ENCODE assay signal across 14 mouse cellular contexts in genomic region chr11:102363623-102364022, GRCm38 (mm10). TPM values are rescaled to one million over a fixed set of nuclear protein-coding genes. Genes with fewer than 3 reads are reported as not detected.
DNase-seq lines count a peak whose midpoint lies in the region; ATAC-seq and TF ChIP-seq lines count a peak whose summit lies in the region.
"Had no signal": no experiment of that assay in that cellular context is flagged by ENCODE, and none has a peak within 500 bp of the region (broad histone marks: within the 10 kb centered on the region; RNA-seq: fewer than 3 reads in every experiment).

No protein-coding gene starts in this region.

- no peaks in the 10 kb centered on the region for H3K4me1 ChIP-seq in limb, embryonic 13.5 days
- peaks cover 6% of the 10 kb centered on the region; the same call in 1 of the 2 replicates for H3K4me1 ChIP-seq in limb, embryonic 10.5 days
- peaks cover 28% of the 10 kb centered on the region for H3K4me1 ChIP-seq in liver, embryonic 11.5 days (replicated peaks; ENCODE audit: control insufficient read depth, insufficient read depth, low read length)
- H3K4me1 ChIP-seq: forebrain, embryonic 12.5 days had no signal

- no peaks in the 10 kb centered on the region for H3K9me3 ChIP-seq in limb, embryonic 13.5 days
- no peaks in the 10 kb centered on the region for H3K9me3 ChIP-seq in limb, embryonic 10.5 days (replicated peaks)
- no peaks in the 10 kb centered on the region for H3K9me3 ChIP-seq in liver, embryonic 11.5 days (ENCODE audit: control insufficient read depth, low read length)
- H3K9me3 ChIP-seq: forebrain, embryonic 12.5 days; heart, embryonic 15.5 days; neural tube, embryonic 12.5 days had no signal

- no peak overlapping the region for H3K9ac ChIP-seq in limb, embryonic 13.5 days
- peak overlapping the region; percentile 84 for H3K9ac ChIP-seq in liver, embryonic 11.5 days (ENCODE audit: low read depth, low read length)
- H3K9ac ChIP-seq: forebrain, embryonic 12.5 days; heart, embryonic 15.5 days; neural tube, embryonic 12.5 days had no signal

- no peak overlapping the region for H3K4me2 ChIP-seq in limb, embryonic 13.5 days (replicated peaks)
- H3K4me2 ChIP-seq in liver, embryonic 11.5 days, result peak overlapping the region; percentile 71
- H3K4me2 ChIP-seq: forebrain, embryonic 12.5 days; heart, embryonic 15.5 days; neural tube, embryonic 12.5 days had no signal

- intact Hi-C loops in left cerebral cortex, adult 2 months (cut with DNase I), result loop anchor here (10.0 kb wide), 1 partner anchor 239 kb away; no protein-coding TSS in a partner anchor

- TF ChIP-seq CTCF in left cerebral cortex, adult 2 months (IDR thresholded peaks at IDR 0.05), result no peak

- 65% methylated on average over 2 of the region's 2 CpGs for WGBS in limb, embryonic 13.5 days
- 41% methylated on average over 2 of the region's 2 CpGs for WGBS in limb, embryonic 10.5 days
- WGBS in liver, embryonic 11.5 days, result 9% methylated on average over 2 of the region's 2 CpGs

- ATAC-seq in limb, embryonic 13.5 days (ENCODE audit: low FRiP score, low read depth), result peak; percentile 39; the same call in 1 of the 2 replicates
- peak; percentile 87 for ATAC-seq in liver, embryonic 11.5 days (replicated peaks; ENCODE audit: low FRiP score)

- no peaks in the 10 kb centered on the region for H3K27me3 ChIP-seq in limb, embryonic 13.5 days
- 0 out of 2 replicates have a peak, but pooled peaks cover 7% of the 10 kb centered on the region for H3K27me3 ChIP-seq in limb, embryonic 10.5 days (ENCODE audit: low read depth, poor library complexity, severe bottlenecking)
- peaks cover 45% of the 10 kb centered on the region for H3K27me3 ChIP-seq in liver, embryonic 11.5 days (replicated peaks; ENCODE audit: control insufficient read depth, insufficient read depth, low read length)
- H3K27me3 ChIP-seq: forebrain, embryonic 12.5 days; neural tube, embryonic 12.5 days had no signal

- DNase-seq in limb, embryonic 10.5 days (ENCODE audit: low spot score), result no peak
- peak; percentile 96 for DNase-seq in c-Kit-positive CD71-positive TER-119-positive erythroid progenitor cells, embryonic 14.5 days (ENCODE audit: low spot score)
- DNase-seq in liver, embryonic 11.5 days (ENCODE audit: low spot score), result peak; percentile 67
- peak; percentile 71 to 83 for DNase-seq in spleen, postnatal 36 days (ENCODE audit: low spot score in 2 of 2)
- no peak for DNase-seq in left cerebral cortex, adult 2 months (ENCODE audit: extremely low spot score in 1 of 2, low spot score in 2 of 2)
- DNase-seq in layer of hippocampus, adult 18-20 months (ENCODE audit: low spot score in 2 of 2), result no peak
- DNase-seq in layer of hippocampus, postnatal 14 days (ENCODE audit: low spot score in 2 of 2), result no peak
- DNase-seq: kidney, adult 18-20 months; thymus, postnatal 25 days had no signal

- H3K4me3 ChIP-seq in limb, embryonic 13.5 days, result no peak overlapping the region
- H3K4me3 ChIP-seq in limb, embryonic 10.5 days, result no peak overlapping the region
- H3K4me3 ChIP-seq in liver, embryonic 11.5 days (ENCODE audit: low read depth, low read length), result peak overlapping the region; percentile 63
- no peak overlapping the region for H3K4me3 ChIP-seq in left cerebral cortex, adult 2 months
- H3K4me3 ChIP-seq: forebrain, embryonic 12.5 days; heart, embryonic 15.5 days; neural tube, embryonic 12.5 days had no signal

- no peak overlapping the region for H3K27ac ChIP-seq in limb, embryonic 13.5 days
- no peak overlapping the region for H3K27ac ChIP-seq in limb, embryonic 10.5 days
- H3K27ac ChIP-seq in liver, embryonic 11.5 days (ENCODE audit: low read depth, low read length), result peak overlapping the region; percentile 88
- no peak overlapping the region for H3K27ac ChIP-seq in left cerebral cortex, adult 2 months
- H3K27ac ChIP-seq: forebrain, embryonic 12.5 days; heart, embryonic 15.5 days; macrophage; neural tube, embryonic 12.5 days had no signal

- no peaks in the 10 kb centered on the region for H3K36me3 ChIP-seq in limb, embryonic 13.5 days
- no peaks in the 10 kb centered on the region for H3K36me3 ChIP-seq in limb, embryonic 10.5 days
- peaks cover 4% of the 10 kb centered on the region for H3K36me3 ChIP-seq in liver, embryonic 11.5 days (ENCODE audit: control insufficient read depth, insufficient read depth, low read length)
- H3K36me3 ChIP-seq: forebrain, embryonic 12.5 days; heart, embryonic 15.5 days; neural tube, embryonic 12.5 days had no signal

RNA-seq across cellular contexts. Expression of gene Slc4a1, which starts 2.4 kb away (rescaled TPM):
- polyA plus RNA-seq in limb, embryonic 13.5 days (2015; fragmentation: Nextera tagmentation; extraction: Ambion mirVana), result 7.2 and 11.7 TPM in 2 replicates
- 34.5 and 37.2 TPM in 2 replicates for polyA plus RNA-seq in limb, embryonic 10.5 days (2016; fragmentation: Nextera tagmentation; extraction: Ambion mirVana)
- 191 and 229 TPM in 2 replicates for polyA plus RNA-seq in liver, embryonic 11.5 days (2014; fragmentation: Nextera tagmentation; extraction: Ambion mirVana)
- under 1 TPM; 0.16 to 0.43 TPM for total RNA-seq in left cerebral cortex, adult 2 months (2021)
- under 1 TPM; 0.30 to 0.41 TPM for total RNA-seq in layer of hippocampus, adult 18-20 months (2021)
- total RNA-seq in layer of hippocampus, postnatal 14 days (2021), result under 1 TPM; 0.50 to 0.60 TPM
- polyA plus RNA-seq: macrophage had no signal

RNA-seq across cellular contexts. Expression of gene Rundc3a, which starts 29.6 kb away (rescaled TPM):
- 1.3 and 1.4 TPM in 2 replicates for polyA plus RNA-seq in limb, embryonic 13.5 days (2015; fragmentation: Nextera tagmentation; extraction: Ambion mirVana)
- 1.2 and 1.3 TPM in 2 replicates for polyA plus RNA-seq in limb, embryonic 10.5 days (2016; fragmentation: Nextera tagmentation; extraction: Ambion mirVana)
- polyA plus RNA-seq in liver, embryonic 11.5 days (2014; fragmentation: Nextera tagmentation; extraction: Ambion mirVana), result 1.8 and 2.6 TPM in 2 replicates
- 100 to 1,000 TPM; 505 to 522 TPM for total RNA-seq in left cerebral cortex, adult 2 months (2021)
- total RNA-seq in layer of hippocampus, adult 18-20 months (2021), result 100 to 1,000 TPM; 489 to 499 TPM
- 100 to 1,000 TPM; 413 to 422 TPM for total RNA-seq in layer of hippocampus, postnatal 14 days (2021)

RNA-seq across cellular contexts. Expression of gene Ubtf, which starts 44.1 kb away (rescaled TPM):
- polyA plus RNA-seq in limb, embryonic 13.5 days (2015; fragmentation: Nextera tagmentation; extraction: Ambion mirVana), result 83.9 and 85.9 TPM in 2 replicates
- 102 and 108 TPM in 2 replicates for polyA plus RNA-seq in limb, embryonic 10.5 days (2016; fragmentation: Nextera tagmentation; extraction: Ambion mirVana)
- 104 and 108 TPM in 2 replicates for polyA plus RNA-seq in liver, embryonic 11.5 days (2014; fragmentation: Nextera tagmentation; extraction: Ambion mirVana)
- 100 to 1,000 TPM; 131 to 141 TPM for total RNA-seq in left cerebral cortex, adult 2 months (2021)
- 100 to 1,000 TPM; 131 to 135 TPM for total RNA-seq in layer of hippocampus, adult 18-20 months (2021)
- total RNA-seq in layer of hippocampus, postnatal 14 days (2021), result 100 to 1,000 TPM; 120 to 121 TPM

RNA-seq across cellular contexts. Expression of gene Slc25a39, which starts 44.1 kb away (rescaled TPM):
- 173 and 180 TPM in 2 replicates for polyA plus RNA-seq in limb, embryonic 13.5 days (2015; fragmentation: Nextera tagmentation; extraction: Ambion mirVana)
- 209 and 242 TPM in 2 replicates for polyA plus RNA-seq in limb, embryonic 10.5 days (2016; fragmentation: Nextera tagmentation; extraction: Ambion mirVana)
- 282 and 283 TPM in 2 replicates for polyA plus RNA-seq in liver, embryonic 11.5 days (2014; fragmentation: Nextera tagmentation; extraction: Ambion mirVana)
- 10 to 100 TPM; 65.7 to 68.6 TPM for total RNA-seq in left cerebral cortex, adult 2 months (2021)
- total RNA-seq in layer of hippocampus, adult 18-20 months (2021), result 10 to 100 TPM; 62.9 to 64.5 TPM
- total RNA-seq in layer of hippocampus, postnatal 14 days (2021), result 10 to 100 TPM; 75.6 to 81.8 TPM

Comparison
In these comparisons a context has a peak if more than half of its experiments do, and no peak if none do; other contexts are left out.
1. DNase-seq: peak in c-Kit-positive CD71-positive TER-119-positive erythroid progenitor cells, embryonic 14.5 days (single experiment), liver, embryonic 11.5 days (single experiment) and spleen, postnatal 36 days (2 of 2); none in limb, embryonic 10.5 days (single experiment), left cerebral cortex, adult 2 months (0 of 2), layer of hippocampus, adult 18-20 months (0 of 2) and layer of hippocampus, postnatal 14 days (0 of 2).